Mouse (Mus musculus) 3134 (cell line): Measurements from ENCODE around the gene Terb1.

Experiments
- DNase-seq: peaks from one replicate; pipeline ENCODE4 v3.0.0-alpha.2; 2011; ENCODE audit warnings: low spot score; ENCODE audit not compliant: insufficient read length; ENCODE audit errors: extremely low read depth

Terb1 gene

DNA sequence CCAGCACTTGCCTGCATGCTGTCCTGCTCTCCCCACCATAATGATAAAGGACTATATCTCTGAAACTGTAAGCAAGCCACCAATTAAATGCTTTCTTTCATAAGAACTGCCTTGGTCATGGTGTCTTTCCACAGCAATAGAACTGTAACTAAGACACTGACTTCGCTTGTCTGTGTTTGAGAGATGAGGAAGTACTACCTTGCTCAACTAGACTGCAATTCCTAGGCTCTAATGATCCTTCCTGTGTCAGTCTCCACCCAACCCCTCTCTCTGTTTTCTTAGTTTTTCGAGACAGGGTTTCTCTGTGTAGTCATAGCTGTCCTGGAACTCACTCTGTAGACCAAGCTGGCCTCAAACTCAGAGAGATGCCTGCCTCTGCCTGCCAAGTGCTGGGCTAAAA, 42.2 kb downstream of the Terb1 start:
- no peak for DNase-seq

DNA sequence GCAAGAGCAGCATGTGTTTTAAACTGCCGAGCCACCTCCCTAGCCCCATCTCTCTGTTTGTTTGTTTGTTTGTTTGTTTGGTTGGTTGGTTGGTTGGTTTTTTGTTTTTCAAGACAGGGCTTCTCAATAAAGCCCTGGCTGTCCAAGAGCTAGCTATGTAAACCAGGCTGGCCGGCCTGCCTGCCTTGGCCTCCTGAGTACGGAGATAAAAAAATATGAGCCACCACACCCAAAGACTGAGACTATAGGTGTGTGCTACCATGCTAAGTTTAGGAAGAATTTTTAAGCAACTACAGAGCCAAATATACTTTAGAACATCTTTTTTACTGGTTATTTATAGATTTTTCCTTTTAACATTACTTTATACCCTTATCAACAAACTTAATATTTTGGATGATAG, 57.5 kb downstream of the Terb1 start:
- DNase-seq: no peak

DNA sequence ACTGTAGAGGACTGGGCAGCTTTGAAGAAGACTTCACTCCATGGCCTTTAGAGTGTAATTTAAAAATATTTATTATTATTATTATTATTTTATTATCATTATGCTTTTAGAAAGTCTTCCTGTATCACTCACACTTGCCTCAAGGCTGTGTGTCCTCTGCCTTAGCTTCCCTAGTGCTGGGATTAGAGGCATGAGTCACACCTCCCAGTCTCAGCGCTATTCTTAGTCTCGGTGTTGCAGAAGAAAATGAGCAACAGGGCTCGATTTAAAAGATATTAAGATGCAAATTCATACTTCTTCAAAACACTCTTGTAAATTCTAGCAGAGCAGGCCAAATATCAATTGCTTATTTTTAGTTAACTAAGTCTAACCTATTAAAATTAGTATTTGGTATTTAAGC, 60.9 kb downstream of the Terb1 start:
- no peak for DNase-seq

DNA sequence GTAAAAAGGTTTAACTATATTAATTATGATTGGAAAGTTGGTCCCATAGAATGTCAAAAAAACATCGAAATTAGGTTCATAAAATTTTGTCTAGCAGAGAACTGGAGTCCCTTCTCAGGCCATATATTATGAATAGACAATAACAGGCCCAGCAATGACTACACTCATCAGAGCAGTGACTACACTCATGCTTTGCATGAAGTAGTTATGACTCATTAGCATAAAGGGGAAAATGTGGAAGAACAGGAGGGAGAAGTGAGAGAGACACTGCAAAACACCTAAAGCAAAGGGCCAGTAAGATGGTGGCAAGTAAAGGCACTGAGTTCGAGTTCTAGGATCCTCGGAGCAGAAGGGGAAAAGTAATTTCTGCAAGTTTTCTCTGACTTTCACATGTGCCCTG, 63.7 kb downstream of the Terb1 start:
- no peak for DNase-seq

DNA sequence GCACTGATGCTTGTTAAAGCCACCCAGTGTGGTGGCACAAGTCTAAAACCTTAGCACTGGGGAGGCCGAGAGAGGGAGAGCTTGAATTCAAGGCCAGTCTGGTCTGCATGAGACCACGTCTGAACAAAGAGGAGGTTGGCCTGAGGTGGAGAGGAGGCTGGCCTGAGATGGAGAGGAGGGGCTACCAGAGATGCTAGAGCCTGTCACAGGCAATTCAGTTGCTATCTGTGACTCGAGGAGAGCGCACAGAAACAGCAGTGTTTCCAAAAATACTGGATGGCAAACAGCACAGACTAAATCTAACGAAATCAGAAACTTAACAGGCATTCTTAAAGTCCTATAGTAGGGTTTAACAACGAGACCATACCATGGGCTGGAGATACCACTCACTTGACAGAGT, 64.5 kb downstream of the Terb1 start:
- no peak for DNase-seq

DNA sequence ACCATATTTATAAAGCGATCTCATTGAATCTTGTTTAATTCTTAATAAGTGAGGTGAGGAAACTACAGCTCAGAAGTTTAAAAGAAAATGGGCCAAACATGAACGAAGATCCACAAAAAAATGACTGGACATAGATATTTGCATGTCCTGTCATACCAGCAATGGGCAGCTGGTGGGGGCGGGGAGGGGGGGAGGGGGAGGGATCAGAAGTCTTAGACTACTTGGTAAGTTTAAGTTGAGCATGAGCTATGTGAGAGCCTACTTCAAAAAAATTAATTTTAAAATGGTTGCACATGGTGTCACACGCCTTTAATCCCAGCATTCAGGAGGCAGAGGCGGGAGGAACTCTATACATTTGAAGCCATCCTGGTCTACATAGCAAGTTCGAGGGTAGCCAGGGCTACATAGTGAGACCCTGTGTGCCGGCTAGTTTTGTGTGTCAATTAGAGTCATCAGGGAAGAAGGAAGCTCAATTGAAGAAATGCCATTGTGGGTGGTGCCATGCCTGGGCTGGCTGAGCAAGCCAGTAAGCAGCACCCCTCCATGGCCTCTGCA, 66.5 kb downstream of the Terb1 start:
- no peak for DNase-seq

DNA sequence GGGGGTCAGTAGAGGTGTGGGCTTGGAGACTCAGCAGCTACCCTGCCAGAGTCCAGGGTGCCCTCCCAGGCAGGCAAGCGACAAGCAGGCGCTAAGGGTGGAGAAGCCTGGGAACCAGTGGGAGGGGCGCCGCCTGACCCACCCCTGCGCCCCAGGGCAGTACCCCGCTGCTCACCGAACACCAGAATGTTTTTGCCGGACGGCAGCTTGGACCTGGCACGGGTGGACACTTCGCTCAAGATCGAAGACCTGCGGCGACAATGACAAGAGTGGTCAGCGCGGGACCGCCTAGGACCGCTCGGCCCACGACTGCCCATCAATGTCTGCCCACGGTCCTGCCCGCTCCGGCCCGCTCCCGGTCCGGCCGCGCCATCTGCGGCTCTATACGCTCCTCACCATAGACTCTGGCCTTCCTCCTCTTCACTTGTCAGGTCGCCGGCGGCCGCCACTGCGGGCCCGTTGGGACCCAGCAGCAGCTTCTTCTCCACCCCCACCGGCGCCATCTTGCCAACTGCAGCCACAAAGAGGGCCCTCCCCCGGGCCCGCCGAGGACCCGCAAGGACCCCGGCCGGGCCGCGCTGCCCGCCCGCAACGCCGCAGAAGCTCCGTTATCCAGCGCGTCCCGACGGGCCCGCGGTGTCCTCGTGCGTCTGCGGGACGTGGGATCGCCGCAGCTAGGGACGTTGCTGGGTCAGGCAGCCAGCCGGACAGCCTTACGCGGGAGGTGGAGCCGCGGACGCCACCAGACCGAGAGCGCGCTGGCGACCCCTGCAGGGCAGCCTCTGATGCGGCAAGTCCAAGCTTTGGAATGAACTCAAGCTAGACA, 67.2 kb downstream of the Terb1 start, which contains the start of gene Dync1li2:
Gene Dync1li2, minus strand, starts transcription at position 749 of the 826 bp plus-strand sequence.
- DNase-seq: peak; percentile 87

DNA sequence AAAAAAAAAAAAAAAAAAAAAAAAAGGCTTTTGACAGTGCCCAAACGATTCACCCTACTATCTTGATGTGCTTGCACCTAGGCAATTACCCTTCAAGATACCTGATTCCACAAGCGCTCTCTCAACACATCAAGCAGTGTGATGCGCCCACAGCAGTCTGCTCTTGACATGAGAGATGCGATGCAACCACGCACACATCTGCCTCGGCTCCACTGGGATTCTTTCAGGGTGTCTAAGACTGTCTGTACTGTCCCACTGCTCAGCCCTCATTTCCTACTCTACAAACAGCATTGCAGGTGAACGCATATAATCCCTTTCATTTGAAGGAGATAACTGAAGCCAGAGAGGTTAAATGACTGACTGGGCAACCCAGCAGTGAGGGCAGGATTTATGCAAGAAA, 68.1 kb downstream of the Terb1 start:
- DNase-seq: no peak

DNA sequence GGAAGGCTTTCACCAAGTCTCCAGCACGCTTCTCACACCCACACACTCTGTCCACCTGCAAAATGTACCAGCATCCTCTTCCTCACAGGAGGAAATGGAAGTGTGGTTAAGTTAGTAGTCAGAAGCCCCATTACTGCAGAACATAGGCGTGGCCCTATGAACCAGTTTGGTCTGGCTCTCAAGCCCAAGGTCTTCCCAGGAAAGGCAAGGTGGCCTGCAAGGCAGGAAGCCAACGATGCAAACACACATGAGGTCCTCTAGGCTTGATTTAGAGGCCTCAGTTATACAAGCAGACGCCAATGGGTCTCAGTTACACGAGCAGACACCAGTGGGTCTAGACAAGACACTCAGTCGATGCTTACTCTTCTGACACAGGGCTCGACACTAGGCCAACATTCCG, 70.2 kb downstream of the Terb1 start:
- no peak for DNase-seq

DNA sequence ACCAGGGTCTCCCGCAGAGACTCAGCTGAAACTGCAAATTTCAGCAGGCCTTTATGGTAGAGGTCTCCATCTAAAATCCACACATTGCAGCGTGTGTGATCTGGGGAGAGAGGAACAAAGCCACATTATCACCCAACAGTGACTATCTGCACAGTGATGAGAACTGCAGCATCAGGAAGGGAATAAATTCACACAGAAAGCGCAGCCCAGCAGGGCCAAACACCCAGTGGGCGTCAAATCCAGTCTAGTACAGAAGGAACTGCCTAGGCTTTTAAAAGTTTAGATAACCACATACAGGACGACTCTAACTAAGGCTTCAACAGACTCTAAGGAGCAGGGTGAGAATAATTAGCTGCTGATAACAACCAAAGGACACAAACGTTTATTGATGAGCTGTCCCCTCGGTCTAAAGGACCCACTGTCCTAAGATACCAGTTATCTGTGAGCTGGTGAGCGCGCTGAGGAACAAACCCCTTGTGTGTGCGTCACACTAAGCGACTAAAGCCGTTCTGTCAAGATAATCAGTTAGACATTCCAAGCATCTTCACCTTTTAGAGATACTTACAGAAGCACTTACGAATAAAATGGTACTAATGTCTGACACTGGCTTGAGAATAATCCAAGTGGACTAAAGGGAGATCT, 72.1 kb downstream of the Terb1 start:
- no peak for DNase-seq

DNA sequence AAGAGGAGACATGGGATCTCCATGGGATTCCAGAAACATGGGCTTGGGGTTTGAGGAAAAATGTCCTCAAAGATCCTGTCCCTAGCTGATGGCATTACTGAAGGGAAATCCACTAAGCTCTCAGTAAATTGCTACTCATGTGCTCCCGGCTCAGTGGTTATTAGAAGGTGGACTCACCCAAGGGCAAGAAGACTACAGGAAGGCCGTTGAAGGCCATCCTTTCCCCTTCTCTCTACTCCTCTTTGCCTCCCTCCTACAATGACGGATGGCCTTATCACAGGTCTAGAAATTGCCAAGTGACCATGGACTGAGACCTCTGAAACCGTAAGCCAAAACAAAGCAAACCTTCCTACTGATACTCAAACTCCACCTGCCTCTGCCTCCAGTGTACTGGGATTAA, 73.1 kb downstream of the Terb1 start:
- DNase-seq: no peak

DNA sequence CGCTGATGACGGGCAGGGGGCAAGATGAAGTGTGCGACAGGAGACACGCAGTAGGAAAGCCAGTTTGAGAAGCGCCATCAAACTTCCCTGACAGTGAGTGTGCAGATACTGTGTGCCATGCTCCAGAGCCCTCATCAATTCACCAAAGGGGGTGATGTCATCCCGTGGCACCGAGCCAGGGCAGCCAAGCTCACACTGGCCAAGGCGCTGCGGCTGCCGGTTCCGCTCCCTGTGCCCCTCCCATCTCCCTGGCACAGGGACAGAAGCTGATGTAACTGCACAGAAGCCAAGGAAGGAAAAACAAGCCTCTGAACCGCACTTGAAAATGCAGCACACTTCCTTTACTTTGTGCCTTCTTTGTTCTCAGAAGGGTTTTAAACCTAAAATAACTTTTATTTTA, 73.7 kb downstream of the Terb1 start:
- peak; percentile 92 for DNase-seq

DNA sequence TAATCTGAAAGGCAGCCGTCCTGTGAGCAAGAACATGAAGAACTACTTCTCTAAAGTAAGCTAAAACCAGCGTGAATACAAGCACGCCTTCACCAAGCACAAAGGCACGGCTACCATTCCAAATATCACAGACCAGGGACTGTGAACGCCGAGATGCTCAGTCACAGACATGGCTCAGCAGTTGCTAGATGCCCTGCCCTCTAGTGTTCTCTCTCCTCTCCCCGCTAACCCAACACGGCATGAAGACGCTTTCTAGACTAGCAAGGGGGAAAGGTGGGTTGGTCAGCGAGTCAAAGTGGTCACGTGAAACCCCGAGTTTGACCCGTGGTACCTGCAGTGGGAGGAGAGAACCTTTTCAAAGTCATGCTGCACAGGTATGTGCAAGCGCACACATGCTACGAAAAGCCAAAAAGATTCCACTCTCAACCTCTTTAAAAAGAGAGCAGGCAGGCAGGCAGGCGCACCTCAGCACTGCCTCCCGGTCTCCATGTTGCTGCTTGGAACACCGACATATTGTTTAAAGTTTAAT, 74.8 kb downstream of the Terb1 start:
- no peak for DNase-seq

DNA sequence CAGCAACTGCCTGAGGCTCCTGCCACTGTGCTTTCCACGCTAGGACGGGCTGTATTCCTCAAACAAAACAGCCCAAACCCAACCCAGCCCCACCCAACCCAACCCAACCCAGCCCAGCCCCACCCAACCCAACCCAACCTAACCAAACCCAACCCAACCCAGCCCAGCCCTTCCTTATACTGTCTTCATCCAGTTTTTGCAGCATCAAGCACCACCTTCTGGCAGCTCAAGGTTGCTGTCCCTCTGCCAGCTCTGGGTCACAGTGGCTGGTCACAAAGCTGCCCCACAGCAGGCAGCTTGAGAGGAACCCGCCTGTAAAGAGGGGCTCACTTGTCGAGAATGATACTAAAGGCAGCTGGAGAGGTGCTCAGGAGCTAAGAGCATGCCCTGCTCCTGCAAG, 75.4 kb downstream of the Terb1 start:
- DNase-seq: peak; percentile 43

DNA sequence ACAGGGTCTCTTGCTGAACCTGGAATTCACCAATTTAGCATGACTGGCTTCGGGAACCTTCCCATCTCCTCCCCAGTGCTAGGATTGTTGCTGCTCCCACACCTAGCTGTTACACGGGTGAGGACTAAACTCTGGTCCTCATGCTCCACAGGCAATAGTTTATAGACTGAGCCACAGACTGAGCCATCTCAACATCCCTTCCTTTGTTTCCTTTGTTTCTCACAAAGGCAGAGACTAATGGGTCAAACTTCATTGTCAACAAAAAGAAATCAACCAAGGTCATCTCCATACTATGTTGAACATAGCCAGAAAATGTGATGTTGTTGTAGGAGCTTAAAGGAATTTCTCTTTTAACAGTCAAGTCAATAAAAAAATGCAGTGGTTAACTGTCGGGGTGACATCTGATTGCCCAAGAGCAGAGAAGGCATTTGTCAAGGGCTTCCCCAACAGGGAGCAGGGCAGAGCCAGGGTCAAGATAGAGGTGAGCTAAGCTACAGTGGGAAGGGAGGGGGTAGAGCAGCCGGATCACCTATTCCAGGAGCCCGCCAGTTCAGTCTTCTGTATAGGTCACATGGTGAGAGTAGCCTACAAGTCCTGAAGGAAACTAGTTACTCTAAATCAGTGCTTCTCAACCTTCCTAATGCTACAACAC, 76.4 kb downstream of the Terb1 start:
- DNase-seq: no peak

DNA sequence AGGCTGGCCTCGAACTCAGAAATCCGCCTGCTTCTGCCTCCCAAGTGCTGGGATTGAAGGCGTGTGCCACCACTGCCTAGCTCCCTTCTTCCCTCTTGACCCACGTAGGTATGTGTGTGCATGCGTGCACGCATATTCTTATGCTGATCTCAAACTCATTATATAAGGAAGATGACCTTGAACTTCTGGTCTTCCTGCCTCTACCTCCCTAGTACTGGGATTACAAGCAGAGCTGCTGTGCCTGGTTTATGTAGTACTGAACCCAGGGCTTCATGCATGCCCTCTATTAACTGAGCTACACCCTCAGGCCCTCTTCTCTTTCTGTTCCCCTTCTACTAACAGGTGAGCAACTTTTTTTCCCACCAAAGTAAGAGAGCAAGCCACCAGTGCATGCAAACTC, 77.1 kb downstream of the Terb1 start:
- no peak for DNase-seq

DNA sequence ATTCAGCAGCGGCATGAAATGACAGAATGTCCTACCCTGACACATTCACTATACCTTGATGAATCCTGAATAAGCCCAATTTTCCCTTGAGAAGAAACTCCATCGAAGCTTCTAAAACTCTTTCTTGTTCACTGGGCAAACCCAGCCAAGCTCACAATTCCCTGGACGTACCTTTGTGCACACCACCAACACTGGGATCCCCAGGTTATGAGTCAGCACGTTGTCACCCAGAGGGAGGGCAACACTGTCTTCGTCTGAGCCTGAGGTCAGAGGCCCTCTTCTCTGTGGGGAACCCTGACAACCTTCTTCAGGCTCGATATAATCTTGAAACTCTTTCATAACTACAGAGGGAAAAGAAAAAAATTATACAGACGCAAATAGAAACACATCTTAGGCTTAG, 79.5 kb downstream of the Terb1 start:
- no peak for DNase-seq

DNA sequence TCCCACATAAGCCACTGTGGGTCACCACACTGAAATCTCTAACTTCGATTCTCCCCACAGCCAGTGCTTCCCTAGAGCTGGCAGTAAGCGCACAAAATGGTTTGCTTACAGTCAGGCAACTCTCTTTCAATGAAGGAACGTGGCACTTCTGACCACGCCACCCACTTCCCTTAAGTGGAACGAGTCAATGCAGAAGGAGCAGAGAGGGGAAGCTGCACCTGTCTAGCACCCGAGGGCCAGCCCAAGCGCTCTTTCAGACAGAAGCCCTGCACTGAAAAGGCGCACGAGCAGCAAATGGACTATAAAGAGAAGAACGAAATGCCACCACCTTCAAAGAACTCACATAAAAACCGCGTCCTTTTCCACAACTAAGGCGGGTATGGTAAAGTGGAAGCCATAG, 82.0 kb downstream of the Terb1 start:
- DNase-seq: no peak

DNA sequence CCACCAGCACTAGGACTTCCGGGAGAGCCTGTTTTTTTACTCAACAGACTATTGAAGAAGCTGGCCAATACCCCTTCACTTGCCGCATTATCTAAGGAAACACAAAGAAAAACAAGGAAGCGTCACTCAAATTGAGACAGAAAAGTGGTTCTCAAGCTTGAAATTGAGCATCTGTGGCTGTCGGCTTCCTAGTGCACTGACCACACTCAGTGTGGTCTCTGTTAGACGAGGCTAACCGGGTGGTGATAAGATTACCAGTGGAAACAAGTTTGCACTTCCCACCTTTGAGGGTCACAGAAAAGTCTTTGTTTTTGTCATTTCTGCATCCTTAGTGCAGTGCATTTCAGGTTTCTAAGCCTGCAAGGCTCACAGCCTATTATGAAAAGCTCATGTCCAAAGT, 87.4 kb downstream of the Terb1 start:
- DNase-seq: no peak

DNA sequence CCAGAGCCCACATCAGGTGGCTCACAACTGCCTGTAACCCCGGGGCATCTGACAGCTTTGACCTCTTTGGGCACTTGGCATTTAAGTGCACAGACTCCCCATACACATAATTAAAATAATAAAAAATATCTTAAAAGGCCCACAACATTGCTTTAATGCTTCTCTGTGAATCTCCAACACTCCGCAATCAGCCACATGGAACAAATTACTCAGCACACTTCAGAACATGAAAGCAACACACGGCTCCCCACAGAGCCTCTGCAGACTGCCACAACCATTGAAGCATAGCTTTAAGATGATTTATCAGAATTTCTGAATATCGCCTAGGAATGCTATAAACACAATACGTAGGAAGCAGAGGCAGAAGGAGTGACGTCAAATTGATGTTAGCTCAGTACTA, 93.7 kb downstream of the Terb1 start:
- DNase-seq: no peak

DNA sequence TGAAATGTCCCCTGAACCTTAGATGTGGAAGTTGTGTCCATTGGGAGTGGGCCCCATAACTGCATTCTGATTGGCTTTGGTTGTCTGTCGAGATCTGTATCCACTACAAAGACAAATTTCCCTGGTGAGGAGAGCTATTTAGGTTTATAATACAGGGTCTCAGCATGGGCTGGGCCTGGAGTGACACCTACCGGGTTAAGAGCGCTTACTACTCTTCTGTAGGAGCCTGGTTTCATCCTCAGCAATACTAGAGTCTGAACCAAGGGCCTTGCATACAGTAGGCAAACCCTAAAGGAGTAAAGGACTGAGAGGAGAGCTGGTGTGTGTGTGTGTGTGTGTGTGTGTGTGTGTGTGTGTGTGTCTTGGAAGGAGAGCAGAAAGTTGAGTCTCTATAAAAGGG, 95.5 kb downstream of the Terb1 start:
- no peak for DNase-seq
